Mouse (Mus musculus) R1 (cell line): Measurements from ENCODE around the gene Sirt4.

Source experiments
- DNase-seq: peaks from one replicate; pipeline ENCODE4 v3.0.0-alpha.2; 2018; ENCODE audit warnings: low read depth, low spot score

Sirt4 gene

DNA sequence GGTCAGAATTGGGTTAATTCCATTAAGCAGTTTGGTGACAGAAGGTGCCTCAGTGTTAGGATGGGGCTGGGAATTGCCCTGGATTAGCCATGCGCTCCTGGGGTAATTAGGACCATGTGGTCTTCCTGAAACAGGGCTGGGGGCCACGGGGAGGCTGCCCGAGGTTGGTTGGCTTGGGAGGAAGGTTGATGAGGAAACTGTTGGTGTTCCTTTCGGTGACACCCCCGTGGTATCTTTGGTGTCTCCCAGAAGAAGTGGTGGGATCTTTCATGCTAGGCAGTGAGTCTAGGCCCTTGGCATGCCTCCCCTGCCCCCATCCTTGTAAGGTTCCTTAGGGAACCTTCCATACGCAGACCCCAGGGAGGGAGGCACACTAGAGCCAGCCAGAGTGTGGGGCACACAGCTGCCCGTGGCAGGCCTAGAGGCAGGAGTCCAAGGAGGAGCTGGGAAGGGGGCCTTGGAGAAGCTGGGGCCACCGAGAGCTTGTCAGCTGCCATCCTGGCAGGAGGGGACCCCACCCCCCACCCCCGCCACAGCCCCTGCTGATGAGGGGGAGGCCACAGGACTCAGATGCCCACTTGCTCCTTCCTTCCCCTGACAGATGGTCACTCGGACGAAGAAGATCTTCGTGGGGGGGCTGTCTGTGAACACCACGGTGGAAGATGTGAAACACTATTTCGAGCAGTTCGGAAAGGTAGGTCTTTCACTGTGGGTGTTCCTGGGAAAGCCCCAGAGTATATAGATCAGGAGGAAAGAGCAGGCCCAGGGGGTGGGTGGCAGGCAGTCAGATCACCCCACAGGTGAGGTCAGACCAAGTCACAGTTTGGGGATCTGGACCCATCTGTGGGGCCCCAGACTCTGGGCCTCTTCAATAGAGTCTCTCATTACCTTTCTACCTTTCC lies 49.4 kb downstream of the Sirt4 start:
- DNase-seq: no peak

DNA sequence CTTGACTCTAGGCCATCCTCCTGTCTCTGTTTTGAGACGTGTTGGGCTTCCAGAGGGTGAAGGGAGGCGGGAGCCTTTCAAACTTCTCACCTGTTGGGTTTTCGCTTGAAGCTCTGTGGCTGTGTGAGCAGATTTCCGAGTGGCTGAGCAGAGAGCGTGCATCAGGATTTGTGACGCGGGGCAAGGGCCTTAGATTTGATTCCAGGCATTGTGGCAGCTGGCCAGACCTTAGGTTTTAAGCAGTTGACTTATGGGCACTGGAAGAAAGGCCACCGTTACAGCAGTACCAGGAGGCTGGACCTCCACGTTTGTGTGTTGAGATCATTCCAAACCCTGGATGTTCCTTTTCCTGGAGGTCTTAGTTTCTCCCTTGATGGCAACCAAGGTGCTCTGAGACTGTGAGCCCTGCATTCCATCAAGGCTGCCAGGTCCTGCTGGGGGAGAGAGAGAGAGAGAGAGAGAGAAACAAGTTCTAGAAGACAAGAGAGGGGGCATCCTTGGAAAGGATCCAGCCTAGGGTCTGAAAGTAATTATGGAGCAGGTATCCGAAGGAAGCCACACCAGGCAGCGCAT lies 50.2 kb downstream of the Sirt4 start:
- DNase-seq: no peak

DNA sequence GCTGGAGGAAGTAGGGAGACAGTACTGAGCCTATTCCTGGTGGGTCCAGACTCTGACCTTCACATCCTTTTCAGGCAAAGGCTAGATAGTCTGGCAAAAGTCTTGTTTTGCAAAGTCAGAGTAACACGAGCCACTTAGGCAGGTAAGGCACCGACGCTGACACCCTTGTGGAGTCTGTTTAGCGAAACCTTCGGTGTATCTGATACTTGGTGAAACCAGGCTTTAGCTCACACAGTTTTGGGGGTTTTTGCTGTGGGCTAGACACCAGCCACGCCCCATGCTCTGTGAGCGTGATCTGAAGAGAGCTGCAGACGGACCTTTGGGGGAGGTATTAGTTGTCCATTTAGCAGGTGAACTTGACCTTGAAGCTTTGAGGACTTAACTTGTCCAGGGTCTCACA lies 51.3 kb downstream of the Sirt4 start:
- no peak for DNase-seq

- DNase-seq: no peak
Measured at GRCm38 (mm10) chr5:115432395-115432794, 52.1 kb downstream of the Sirt4 start.

GRCm38 (mm10) chr5:115431898-115432259 lies 52.6 kb downstream of the Sirt4 start:
- no peak for DNase-seq

DNA sequence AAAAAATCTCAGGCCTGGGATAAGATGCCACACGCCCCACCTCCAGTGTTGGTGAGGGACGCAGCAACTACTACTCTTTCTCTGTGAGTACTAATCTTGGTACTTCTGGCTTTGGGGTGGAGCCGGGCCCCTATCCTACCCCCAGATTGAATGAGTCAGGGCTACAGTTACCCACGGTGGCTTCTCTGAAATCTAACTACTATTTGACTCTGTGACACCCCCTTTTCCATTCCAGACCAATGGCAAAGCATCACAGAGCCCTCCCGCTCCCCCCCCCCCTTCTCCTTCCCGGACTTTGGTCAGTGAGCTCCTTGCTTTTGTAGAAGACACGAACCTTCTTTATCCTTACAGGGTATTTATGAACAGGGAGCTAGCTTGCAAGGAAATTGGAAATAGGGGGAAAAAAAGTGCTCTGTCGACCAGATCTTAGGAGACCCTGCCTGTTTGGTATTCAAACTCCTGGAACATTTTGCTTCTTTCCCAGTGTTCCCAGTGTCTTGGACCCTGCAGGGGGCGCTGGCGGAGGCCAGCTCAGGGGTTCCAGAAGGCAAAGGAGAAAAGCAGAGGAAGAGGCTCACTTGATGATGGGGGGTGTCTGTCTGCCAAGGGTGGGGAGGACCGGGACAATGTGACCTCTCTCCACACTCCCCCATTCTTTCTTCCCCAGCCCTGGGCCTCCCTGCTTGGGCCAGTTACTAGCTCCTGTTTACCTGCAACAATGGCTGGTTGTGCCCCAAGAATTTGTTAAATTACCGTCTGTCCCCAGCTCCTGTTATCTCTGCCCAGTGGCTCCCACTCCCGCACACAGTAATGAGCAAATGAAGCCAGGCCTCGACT lies 53.2 kb downstream of the Sirt4 start:
- peak; percentile 63 for DNase-seq

DNA sequence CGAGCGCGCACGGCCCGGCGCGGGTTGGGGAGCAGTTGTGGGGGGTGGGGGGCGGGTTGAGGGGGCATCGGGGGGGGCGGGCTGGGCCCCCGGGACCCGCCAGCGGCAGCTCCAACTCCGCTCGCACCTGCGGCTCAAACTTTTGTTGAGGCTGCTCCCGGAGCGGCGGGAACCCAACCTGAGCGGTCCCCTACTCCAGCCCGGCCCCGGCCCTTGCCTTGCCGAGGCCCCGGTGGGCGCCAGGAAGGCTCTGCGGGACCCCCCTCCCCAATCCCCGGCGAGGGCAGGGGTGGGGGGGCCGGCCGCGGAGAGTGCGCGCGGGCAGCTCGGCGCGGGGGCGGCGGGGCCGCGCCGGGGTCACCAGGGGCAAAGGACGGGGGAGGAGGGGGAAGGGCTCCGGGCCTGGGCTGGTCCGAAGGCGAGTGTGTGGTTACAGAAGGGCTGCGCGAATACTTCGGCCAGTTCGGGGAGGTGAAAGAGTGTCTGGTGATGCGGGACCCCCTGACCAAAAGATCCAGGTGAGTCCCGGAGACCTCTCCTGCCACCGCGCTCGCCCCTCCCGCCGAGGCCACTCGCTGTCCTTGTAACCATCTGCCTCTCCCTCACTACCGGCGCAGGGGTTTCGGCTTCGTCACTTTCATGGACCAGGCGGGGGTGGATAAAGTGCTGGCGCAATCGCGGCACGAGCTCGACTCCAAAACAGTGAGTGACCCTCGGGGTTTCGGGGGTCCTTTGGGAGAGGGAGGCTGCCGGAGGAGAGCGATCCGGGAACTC lies 54.2 kb downstream of the Sirt4 start:
- peak; percentile 37 for DNase-seq

GRCm38 (mm10) chr5:115429359-115430186 lies 55.0 kb downstream of the Sirt4 start, which contains the start of gene Msi1:
TSS of gene Msi1 (plus strand) at chr5:115429599.
- peak; percentile 25 for DNase-seq

DNA sequence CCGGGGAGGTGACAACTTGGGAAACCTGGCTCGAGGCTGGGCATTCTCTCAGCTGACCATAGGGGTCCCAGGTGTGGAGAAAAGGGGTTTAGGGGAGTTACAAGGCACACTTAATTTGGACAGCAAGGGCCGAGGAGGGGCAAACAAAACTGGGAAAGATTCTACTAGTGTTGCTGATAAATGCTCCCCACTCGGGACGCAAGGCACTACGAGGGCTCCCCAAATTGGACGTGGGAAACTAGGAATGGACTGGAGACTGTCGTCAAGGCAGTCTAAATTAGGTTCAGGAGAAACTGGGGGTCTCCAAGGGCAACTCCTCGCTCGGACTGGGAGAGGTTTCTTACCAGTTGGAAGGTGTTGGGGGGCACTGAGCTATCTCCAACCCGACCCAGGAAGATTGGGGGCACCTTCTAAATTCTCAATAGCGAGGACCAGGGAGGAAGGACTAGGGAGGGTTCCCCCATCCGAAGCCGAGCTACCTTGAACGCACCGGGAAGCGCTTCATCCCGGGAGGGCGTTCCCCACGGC lies 55.6 kb downstream of the Sirt4 start:
- DNase-seq: peak; percentile 34
